Mouse (Mus musculus) heart, embryonic 11.5 days (tissue): ENCODE measurements around the gene Xiap. TPM values are rescaled to one million over a fixed set of nuclear protein-coding genes. Genes with fewer than 3 reads are reported as not detected.
A peak's percentile ranks its signal among the peaks of the same experiment; 100 is the strongest.

Source experiments
- ATAC-seq: fragments of 200-750 bp; cut with Nextera tagmentation; replicated peaks from 2 replicates; pipeline ENCODE4 v1.8.0; 2017; ENCODE audit warnings: moderate library complexity; ENCODE audit not compliant: insufficient number of reproducible peaks, low FRiP score, low TSS enrichment
- H3K27ac ChIP-seq: fragments of 300-500 bp; sonication (generic); 2 replicates; pipeline ENCODE4 v1.5.1; 2014; ENCODE audit warnings: mild to moderate bottlenecking, low read depth, low read length
- H3K27me3 ChIP-seq: fragments of 300-500 bp; sonication (generic); 2 replicates; pipeline ENCODE4 v1.6.1; 2014; ENCODE audit warnings: mild to moderate bottlenecking, low read length, mixed read lengths; ENCODE audit not compliant: control insufficient read depth, insufficient read depth
- H3K36me3 ChIP-seq: fragments of 300-500 bp; sonication (generic); 2 replicates; pipeline ENCODE4 v1.6.1; 2014; ENCODE audit warnings: mild to moderate bottlenecking, low read length, moderate library complexity, mixed read lengths; ENCODE audit not compliant: control insufficient read depth, insufficient read depth
- H3K4me1 ChIP-seq: fragments of 300-500 bp; sonication (generic); 2 replicates; pipeline ENCODE4 v1.6.1; 2014; ENCODE audit warnings: low read length; ENCODE audit not compliant: control insufficient read depth, insufficient read depth
- H3K4me2 ChIP-seq: fragments of 300-500 bp; sonication (generic); 2 replicates; pipeline ENCODE4 v1.6.1; 2014; ENCODE audit warnings: mild to moderate bottlenecking, moderate library complexity
- H3K4me3 ChIP-seq: fragments of 300-500 bp; sonication (generic); 2 replicates; pipeline ENCODE4 v1.5.1; 2014; ENCODE audit warnings: low read depth, low read length
- H3K9ac ChIP-seq: fragments of 300-500 bp; sonication (generic); 2 replicates; pipeline ENCODE4 v1.6.1; 2014; ENCODE audit warnings: mild to moderate bottlenecking, low read depth, low read length, moderate library complexity
- H3K9me3 ChIP-seq: fragments of 300-500 bp; sonication (generic); replicated peaks from 2 replicates; pipeline ENCODE4 v1.6.1; 2016; ENCODE audit warnings: low read length; ENCODE audit not compliant: control insufficient read depth
- WGBS: fragments of 180-500 bp; shearing (Covaris S2); extraction: QIAGEN DNeasy Blood & Tissue Kit; methylation state at CpG from one replicate; pipeline ENCODE4 v1.1.7; 2014; ENCODE audit not compliant: insufficient replicate concordance; 5-methylcytosine and 5-hydroxymethylcytosine counted together
- polyA plus RNA-seq: library from polyadenylated mRNA; unstranded; fragments of >200 nt; fragmentation: Nextera tagmentation; extraction: Ambion mirVana; gene quantifications from 2 replicates; pipeline ENCODE4 v1.2.1, GENCODE M21; 2014

Xiap gene
- polyA plus RNA-seq, 1 experiment from 2014 or later = 14.6 TPM

DNA sequence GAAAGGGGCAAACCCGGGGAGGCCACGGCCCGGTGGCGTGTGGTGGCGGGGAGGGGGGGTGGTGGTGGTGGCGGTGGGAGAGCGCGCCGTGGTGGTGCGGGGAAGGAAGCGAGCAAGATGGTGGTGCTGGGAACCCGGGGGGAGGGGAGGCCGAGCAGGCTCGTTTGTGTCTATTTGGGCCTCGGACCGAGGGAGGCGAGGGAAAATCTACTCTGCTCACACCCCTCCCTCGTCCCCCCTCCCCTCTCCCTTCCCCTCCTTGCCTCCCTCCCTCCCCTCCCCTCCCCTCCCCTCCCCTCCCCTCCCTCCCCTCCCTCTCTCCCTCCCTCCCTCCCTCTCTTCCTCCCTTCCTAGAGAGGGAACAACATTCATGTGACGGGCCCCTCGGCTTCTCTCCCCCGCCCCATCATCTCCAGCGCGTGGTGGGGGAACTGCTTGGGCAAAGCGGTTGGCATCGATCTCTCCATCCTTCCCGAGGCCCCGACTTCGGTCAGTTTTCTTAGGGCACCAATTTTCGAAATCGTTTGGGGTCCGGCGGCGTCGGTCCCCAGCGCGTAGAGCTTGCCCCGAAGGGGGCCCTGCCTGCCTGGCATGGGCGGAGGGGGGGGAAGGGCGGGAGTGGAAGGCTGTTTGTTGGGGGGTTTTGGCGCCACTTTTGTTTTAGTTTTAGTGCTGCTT lies 91.0 kb downstream of the Xiap start:
- Histone ChIP-seq H3K4me1 (peaks cover 3% of the 10 kb centered on the region; the same call in 1 of the 2 replicates), H3K4me2 (peak overlapping the region; percentile 61), H3K9ac (peak overlapping the region; percentile 97), H3K4me3 (peak overlapping the region; percentile 63), H3K27ac (peak overlapping the region; percentile 100), H3K36me3 (no peaks in the 10 kb centered on the region), H3K27me3 (no peaks in the 10 kb centered on the region), H3K9me3 (no peaks in the 10 kb centered on the region)
- peak; percentile 53 for ATAC-seq
- 15% methylated on average over 18 of the region's 40 CpGs for WGBS

DNA sequence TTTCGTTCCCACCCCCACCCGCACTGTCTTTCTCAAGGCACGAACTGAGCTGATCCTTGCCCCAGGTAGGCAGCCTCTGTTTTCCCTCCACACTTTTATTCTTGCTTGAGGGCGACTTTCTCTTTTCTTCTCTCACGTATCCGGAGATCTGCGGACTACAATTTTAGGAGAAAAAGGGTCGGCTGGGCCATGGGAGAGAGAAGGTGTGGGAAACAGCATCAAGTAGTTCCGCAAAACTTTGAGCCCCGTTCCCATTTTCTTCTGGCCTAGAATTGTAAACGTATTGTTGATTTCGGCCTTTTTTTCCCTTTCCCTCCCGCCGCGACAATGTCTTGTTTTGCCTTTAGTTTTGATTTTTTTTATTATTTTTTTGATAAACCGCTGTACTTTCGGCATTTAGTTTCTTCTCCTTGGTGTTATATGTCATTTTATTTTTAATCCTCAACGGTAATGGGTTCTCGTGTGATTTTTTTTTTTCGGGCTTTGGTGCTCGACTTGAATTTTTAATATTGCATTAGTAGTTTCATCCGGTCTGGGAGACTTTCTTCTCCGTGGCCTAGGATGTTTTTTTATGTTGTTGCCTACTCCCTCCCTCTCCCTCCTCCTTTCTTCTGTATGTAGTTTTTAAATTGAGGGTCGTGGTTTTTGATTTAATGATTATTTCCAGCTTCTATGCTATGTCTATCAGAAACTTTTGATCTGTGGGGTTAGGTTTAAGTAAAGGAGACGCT lies 91.7 kb downstream of the Xiap start:
- Histone ChIP-seq H3K4me2 (peak overlapping the region; percentile 61), H3K4me1 (peaks cover 3% of the 10 kb centered on the region; the same call in 1 of the 2 replicates)
- no peak for ATAC-seq

DNA sequence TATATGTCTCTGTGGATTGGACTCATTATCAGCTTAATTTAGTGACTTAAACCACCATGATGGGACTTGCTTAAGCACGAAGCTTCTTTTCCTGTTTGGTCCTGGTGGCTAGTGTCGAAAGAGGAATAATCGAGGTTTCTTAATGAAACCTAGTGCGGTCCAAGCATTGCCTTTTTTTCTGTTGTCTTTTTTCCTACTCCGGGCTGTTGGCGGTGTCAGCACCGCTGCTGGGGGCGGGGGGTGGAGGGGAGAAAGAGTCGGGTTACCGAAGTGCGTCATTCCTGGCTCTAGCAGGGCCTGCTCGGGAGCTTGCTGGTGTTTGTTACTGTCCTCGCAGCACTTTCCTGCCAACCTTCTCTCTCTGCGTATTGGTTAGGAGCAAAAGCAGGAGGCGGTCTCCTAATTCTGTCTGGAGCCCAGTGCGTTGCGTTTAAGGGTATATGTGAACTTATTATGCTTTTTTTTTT lies 92.5 kb downstream of the Xiap start:
- H3K27me3 ChIP-seq = no peaks in the 10 kb centered on the region
- WGBS = 8% methylated on average over 17 of the region's 17 CpGs

More for the DNA sequence above, 91.7 kb downstream of the Xiap start:
- 11% methylated on average over 25 of the region's 25 CpGs for WGBS
- Histone ChIP-seq H3K36me3 (no peaks in the 10 kb centered on the region), H3K9ac (peak overlapping the region; percentile 81), H3K4me3 (peak overlapping the region; percentile 53), H3K27me3 (no peaks in the 10 kb centered on the region), H3K27ac (peak overlapping the region; percentile 92), H3K9me3 (no peaks in the 10 kb centered on the region)

DNA sequence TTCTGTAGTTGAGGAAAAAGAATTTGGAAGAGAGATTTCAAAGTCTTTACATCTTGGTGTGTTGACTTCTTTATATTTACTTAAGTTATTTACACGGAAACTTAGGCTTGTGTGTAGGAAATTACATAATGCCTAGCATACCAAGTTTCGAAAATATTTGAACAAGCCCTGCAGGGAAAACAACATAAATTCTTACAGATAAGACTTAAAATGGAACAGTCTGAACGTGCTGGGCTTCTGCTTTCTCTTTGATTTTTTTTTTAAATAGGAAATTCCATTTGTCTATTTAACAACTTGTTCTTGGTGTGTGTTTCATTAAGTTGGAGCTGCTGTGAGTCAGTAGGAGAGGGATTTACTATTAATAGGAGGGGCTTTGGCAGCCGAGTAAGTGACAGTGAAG lies 93.6 kb downstream of the Xiap start:
- 20% methylated on average over 4 of the region's 4 CpGs for WGBS
- Histone ChIP-seq H3K9ac (no peak overlapping the region; the same call in 1 of the 2 replicates), H3K27ac (peak overlapping the region; percentile 41; the same call in 1 of the 2 replicates), H3K4me1 (0 out of 2 replicates have a peak, but pooled peaks cover 3% of the 10 kb centered on the region), H3K4me2 (peak overlapping the region; percentile 61), H3K4me3 (peak overlapping the region; percentile 53), H3K36me3 (no peaks in the 10 kb centered on the region), H3K27me3 (no peaks in the 10 kb centered on the region), H3K9me3 (no peaks in the 10 kb centered on the region)
- ATAC-seq = no peak

More for the DNA sequence above, 92.5 kb downstream of the Xiap start:
- Histone ChIP-seq H3K4me3 (peak overlapping the region; percentile 53), H3K9ac (peak overlapping the region; percentile 81), H3K9me3 (no peaks in the 10 kb centered on the region), H3K27ac (peak overlapping the region; percentile 92), H3K4me2 (peak overlapping the region; percentile 61), H3K4me1 (peaks cover 3% of the 10 kb centered on the region; the same call in 1 of the 2 replicates), H3K36me3 (no peaks in the 10 kb centered on the region)
- peak; percentile 56; the same call in 1 of the 2 replicates for ATAC-seq

Other genes starting within 250 kb of the Xiap start
- 64.4 and 72.5 TPM in 2 replicates for gene Thoc2, start 139.0 kb upstream of the Xiap start, polyA plus RNA-seq
- 44.3 and 47.9 TPM in 2 replicates for gene Stag2, start 89.6 kb downstream of the Xiap start, polyA plus RNA-seq